Mouse (Mus musculus): ENCODE data around the gene Kank1. TPM values are rescaled to one million over a fixed set of nuclear protein-coding genes. Genes with fewer than 3 reads are reported as not detected.

The Kank1 gene
- polyA plus RNA-seq, 1 experiment from 2014 or later: 2.4 TPM

GRCm38 (mm10) chr19:25311626-25312025, 74.9 kb downstream of the Kank1 start:
- DNase-seq (ENCODE audit: low spot score) (no peak), ATAC-seq (no peak)
- WGBS: 63% methylated on average over 7 of the region's 7 CpGs
- Histone ChIP-seq H3K36me3 (ENCODE audit: control insufficient read depth, insufficient read depth, low read length) (no peaks in the 10 kb centered on the region), H3K4me1 (ENCODE audit: control insufficient read depth, insufficient read depth, low read length) (no peaks in the 10 kb centered on the region), H3K27ac (ENCODE audit: low read depth, low read length) (no peak overlapping the region), H3K27me3 (replicated peaks; ENCODE audit: control insufficient read depth, insufficient read depth, low read length) (no peaks in the 10 kb centered on the region), H3K9me3 (replicated peaks; ENCODE audit: control insufficient read depth, low read length) (no peaks in the 10 kb centered on the region), H3K4me3 (ENCODE audit: low read depth, low read length) (no peak overlapping the region), H3K4me2 (ENCODE audit: low read length) (no peak overlapping the region), H3K9ac (ENCODE audit: low read length) (no peak overlapping the region)

DNA sequence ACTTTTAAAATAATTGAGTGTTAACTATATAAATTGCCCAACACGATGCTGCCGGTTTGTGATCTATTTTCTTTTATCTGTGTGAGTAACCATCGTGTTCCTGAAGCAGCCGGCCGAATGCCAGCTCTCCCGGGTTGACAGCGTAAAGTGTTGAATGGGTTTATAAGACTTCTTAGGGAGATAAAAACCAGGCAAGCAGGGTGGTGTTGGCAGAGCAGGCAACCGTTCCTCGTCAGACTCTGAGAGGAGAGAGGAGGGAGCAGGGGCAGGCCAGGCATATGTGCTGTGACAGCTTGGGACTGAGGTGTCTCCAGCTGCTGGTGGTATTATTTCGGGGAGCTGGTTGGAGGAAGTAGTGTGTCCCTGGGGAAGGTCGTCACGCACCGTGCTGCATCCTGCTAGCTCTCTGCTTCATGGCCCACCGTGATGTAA, 78.7 kb downstream of the Kank1 start:
- Histone ChIP-seq H3K9me3 (replicated peaks; ENCODE audit: control insufficient read depth, low read length) (no peaks in the 10 kb centered on the region), H3K4me1 (ENCODE audit: control insufficient read depth, insufficient read depth, low read length) (no peaks in the 10 kb centered on the region), H3K4me2 (ENCODE audit: low read length) (no peak overlapping the region), H3K27ac (ENCODE audit: low read depth, low read length) (no peak overlapping the region), H3K9ac (ENCODE audit: low read length) (no peak overlapping the region), H3K4me3 (ENCODE audit: low read depth, low read length) (no peak overlapping the region), H3K27me3 (replicated peaks; ENCODE audit: control insufficient read depth, insufficient read depth, low read length) (no peaks in the 10 kb centered on the region), H3K36me3 (ENCODE audit: control insufficient read depth, insufficient read depth, low read length) (no peaks in the 10 kb centered on the region)
- peak; percentile 16 for DNase-seq (ENCODE audit: low spot score)
- 68% methylated on average over 14 of the region's 14 CpGs for WGBS
- no peak for ATAC-seq

GRCm38 (mm10) chr19:25315993-25316392, 79.2 kb downstream of the Kank1 start:
- Histone ChIP-seq H3K9me3 (replicated peaks; ENCODE audit: control insufficient read depth, low read length) (no peaks in the 10 kb centered on the region), H3K27ac (ENCODE audit: low read depth, low read length) (no peak overlapping the region), H3K27me3 (replicated peaks; ENCODE audit: control insufficient read depth, insufficient read depth, low read length) (no peaks in the 10 kb centered on the region), H3K36me3 (ENCODE audit: control insufficient read depth, insufficient read depth, low read length) (no peaks in the 10 kb centered on the region), H3K9ac (ENCODE audit: low read length) (no peak overlapping the region), H3K4me2 (ENCODE audit: low read length) (no peak overlapping the region), H3K4me1 (ENCODE audit: control insufficient read depth, insufficient read depth, low read length) (no peaks in the 10 kb centered on the region), H3K4me3 (ENCODE audit: low read depth, low read length) (no peak overlapping the region)
- 91% methylated on average over 5 of the region's 5 CpGs for WGBS
- ATAC-seq (no peak), DNase-seq (ENCODE audit: low spot score) (no peak)

- DNase-seq (ENCODE audit: low spot score) (no peak), ATAC-seq (no peak)
- Histone ChIP-seq H3K27me3 (replicated peaks; ENCODE audit: control insufficient read depth, insufficient read depth, low read length) (no peaks in the 10 kb centered on the region), H3K4me3 (ENCODE audit: low read depth, low read length) (no peak overlapping the region), H3K4me2 (ENCODE audit: low read length) (no peak overlapping the region), H3K27ac (ENCODE audit: low read depth, low read length) (no peak overlapping the region), H3K9ac (ENCODE audit: low read length) (no peak overlapping the region), H3K9me3 (replicated peaks; ENCODE audit: control insufficient read depth, low read length) (no peaks in the 10 kb centered on the region), H3K4me1 (ENCODE audit: control insufficient read depth, insufficient read depth, low read length) (peaks cover 2% of the 10 kb centered on the region; the same call in 1 of the 2 replicates), H3K36me3 (ENCODE audit: control insufficient read depth, insufficient read depth, low read length) (no peaks in the 10 kb centered on the region)
- 79% methylated on average over 7 of the region's 7 CpGs for WGBS
Measured at GRCm38 (mm10) chr19:25324265-25324664, 87.5 kb downstream of the Kank1 start.

DNA sequence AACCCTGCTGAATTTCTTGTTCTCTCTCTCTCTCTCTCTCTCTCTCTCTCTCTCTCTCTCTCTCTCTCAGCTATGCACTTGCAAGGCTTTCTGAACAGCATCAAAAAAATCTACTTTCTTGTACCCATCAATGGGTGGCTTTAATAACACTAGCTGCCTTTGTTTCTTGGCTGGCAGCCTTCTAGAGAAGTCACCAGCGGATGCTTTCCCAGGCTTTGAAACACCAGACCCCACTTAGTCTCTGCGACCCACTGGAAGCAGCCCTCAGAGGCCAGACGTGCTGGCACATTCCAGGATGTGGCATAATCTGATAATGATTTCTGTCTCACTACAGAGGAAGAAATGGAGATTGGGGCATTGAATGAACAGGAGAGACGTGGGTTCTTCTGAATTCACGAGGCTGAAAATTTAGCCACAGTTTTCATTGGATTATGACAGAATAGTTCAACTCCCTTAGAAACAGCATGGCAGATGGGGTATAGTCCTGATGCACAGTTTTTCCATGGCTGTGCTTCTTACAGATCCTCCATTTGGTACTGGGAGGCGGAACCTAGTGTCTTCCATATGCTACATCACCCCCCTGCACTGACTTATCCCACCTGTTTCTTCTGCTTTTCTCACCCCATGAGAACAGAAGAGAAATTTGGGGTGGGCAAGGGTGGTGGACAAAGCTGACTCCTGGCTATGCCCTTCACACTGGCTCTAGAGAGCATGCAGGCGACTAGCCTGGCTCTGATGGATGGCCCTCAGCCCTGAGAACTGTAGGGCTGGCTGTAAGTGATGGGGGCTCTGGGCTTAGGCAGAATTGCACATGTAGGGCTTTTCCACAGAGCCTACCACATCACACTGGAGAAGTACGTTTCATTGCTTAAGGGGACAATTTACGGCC, 88.6 kb downstream of the Kank1 start:
- no peak for DNase-seq (ENCODE audit: low spot score)
- Histone ChIP-seq H3K4me1 (ENCODE audit: control insufficient read depth, insufficient read depth, low read length) (peaks cover 2% of the 10 kb centered on the region; the same call in 1 of the 2 replicates), H3K9ac (ENCODE audit: low read length) (no peak overlapping the region), H3K4me3 (ENCODE audit: low read depth, low read length) (no peak overlapping the region), H3K4me2 (ENCODE audit: low read length) (no peak overlapping the region), H3K27me3 (replicated peaks; ENCODE audit: control insufficient read depth, insufficient read depth, low read length) (no peaks in the 10 kb centered on the region), H3K36me3 (ENCODE audit: control insufficient read depth, insufficient read depth, low read length) (no peaks in the 10 kb centered on the region), H3K27ac (ENCODE audit: low read depth, low read length) (no peak overlapping the region), H3K9me3 (replicated peaks; ENCODE audit: control insufficient read depth, low read length) (no peaks in the 10 kb centered on the region)
- ATAC-seq: no peak
- WGBS: 63% methylated on average over 9 of the region's 9 CpGs

DNA sequence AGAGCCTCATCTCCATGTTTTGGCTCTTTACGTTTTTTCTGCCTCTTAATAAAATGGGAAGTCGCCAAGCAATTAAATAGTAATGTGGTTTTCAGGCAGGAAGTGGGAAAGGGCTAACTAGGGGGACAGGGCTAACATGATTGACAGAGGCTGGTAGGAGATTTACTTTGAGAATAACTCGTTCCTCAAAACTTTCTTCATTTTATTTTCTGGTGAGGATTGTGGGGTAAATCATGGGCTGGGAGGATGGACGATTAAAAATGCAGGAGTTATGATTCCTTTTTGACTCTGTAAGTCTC, 89.2 kb downstream of the Kank1 start:
- 68% methylated on average over 4 of the region's 4 CpGs for WGBS
- H3K27me3 ChIP-seq (replicated peaks; ENCODE audit: control insufficient read depth, insufficient read depth, low read length): no peaks in the 10 kb centered on the region

GRCm38 (mm10) chr19:25327633-25328032, 90.9 kb downstream of the Kank1 start:
- ATAC-seq (no peak), DNase-seq (ENCODE audit: low spot score) (no peak)
- Histone ChIP-seq H3K9ac (ENCODE audit: low read length) (no peak overlapping the region), H3K27ac (ENCODE audit: low read depth, low read length) (no peak overlapping the region), H3K4me1 (ENCODE audit: control insufficient read depth, insufficient read depth, low read length) (peaks cover 2% of the 10 kb centered on the region; the same call in 1 of the 2 replicates), H3K4me3 (ENCODE audit: low read depth, low read length) (no peak overlapping the region), H3K9me3 (replicated peaks; ENCODE audit: control insufficient read depth, low read length) (no peaks in the 10 kb centered on the region), H3K4me2 (ENCODE audit: low read length) (no peak overlapping the region), H3K36me3 (ENCODE audit: control insufficient read depth, insufficient read depth, low read length) (no peaks in the 10 kb centered on the region), H3K27me3 (replicated peaks; ENCODE audit: control insufficient read depth, insufficient read depth, low read length) (no peaks in the 10 kb centered on the region)
- 75% methylated on average over 6 of the region's 6 CpGs for WGBS

More for the DNA sequence above, 89.2 kb downstream of the Kank1 start:
- Histone ChIP-seq H3K27ac (ENCODE audit: low read depth, low read length) (no peak overlapping the region), H3K9ac (ENCODE audit: low read length) (no peak overlapping the region), H3K36me3 (ENCODE audit: control insufficient read depth, insufficient read depth, low read length) (no peaks in the 10 kb centered on the region), H3K4me3 (ENCODE audit: low read depth, low read length) (no peak overlapping the region), H3K4me2 (ENCODE audit: low read length) (no peak overlapping the region), H3K9me3 (replicated peaks; ENCODE audit: control insufficient read depth, low read length) (no peaks in the 10 kb centered on the region), H3K4me1 (ENCODE audit: control insufficient read depth, insufficient read depth, low read length) (peaks cover 2% of the 10 kb centered on the region; the same call in 1 of the 2 replicates)
- ATAC-seq (no peak), DNase-seq (ENCODE audit: low spot score) (no peak)

- Histone ChIP-seq H3K4me2 (ENCODE audit: low read length) (no peak overlapping the region), H3K36me3 (ENCODE audit: control insufficient read depth, insufficient read depth, low read length) (no peaks in the 10 kb centered on the region), H3K9ac (ENCODE audit: low read length) (no peak overlapping the region), H3K9me3 (replicated peaks; ENCODE audit: control insufficient read depth, low read length) (no peaks in the 10 kb centered on the region), H3K27ac (ENCODE audit: low read depth, low read length) (no peak overlapping the region), H3K27me3 (replicated peaks; ENCODE audit: control insufficient read depth, insufficient read depth, low read length) (no peaks in the 10 kb centered on the region), H3K4me3 (ENCODE audit: low read depth, low read length) (no peak overlapping the region), H3K4me1 (ENCODE audit: control insufficient read depth, insufficient read depth, low read length) (no peaks in the 10 kb centered on the region)
- ATAC-seq: no peak
- WGBS: 65% methylated on average over 3 of the region's 3 CpGs
- peak; percentile 78 for DNase-seq (ENCODE audit: low spot score)
Measured at GRCm38 (mm10) chr19:25334360-25334759, 97.6 kb downstream of the Kank1 start.

- no peak for ATAC-seq
- Histone ChIP-seq H3K4me3 (ENCODE audit: low read depth, low read length) (no peak overlapping the region), H3K9ac (ENCODE audit: low read length) (no peak overlapping the region), H3K36me3 (ENCODE audit: control insufficient read depth, insufficient read depth, low read length) (no peaks in the 10 kb centered on the region), H3K4me2 (ENCODE audit: low read length) (no peak overlapping the region), H3K4me1 (ENCODE audit: control insufficient read depth, insufficient read depth, low read length) (no peaks in the 10 kb centered on the region), H3K27me3 (replicated peaks; ENCODE audit: control insufficient read depth, insufficient read depth, low read length) (no peaks in the 10 kb centered on the region), H3K9me3 (replicated peaks; ENCODE audit: control insufficient read depth, low read length) (no peaks in the 10 kb centered on the region), H3K27ac (ENCODE audit: low read depth, low read length) (no peak overlapping the region)
- WGBS: 92% methylated on average over 8 of the region's 8 CpGs
- no peak for DNase-seq (ENCODE audit: low spot score)
Measured at GRCm38 (mm10) chr19:25336731-25337130, 100.0 kb downstream of the Kank1 start.
